Mouse (Mus musculus) hindbrain, embryonic 14.5 days (tissue): ENCODE data around the gene Map4. TPM values are rescaled to one million over a fixed set of nuclear protein-coding genes. Genes with fewer than 3 reads are reported as not detected.

Source experiments
- ATAC-seq: fragments of 200-750 bp; cut with Nextera tagmentation; 2 replicates; pipeline ENCODE4 v1.8.0; 2017; ENCODE audit warnings: moderate number of reproducible peaks, mild to moderate bottlenecking, moderate TSS enrichment, moderate library complexity; ENCODE audit not compliant: low FRiP score
- DNase-seq: peaks from one replicate; pipeline ENCODE4 v3.0.0-alpha.2; 2015; ENCODE audit warnings: low spot score
- H3K27ac ChIP-seq: fragments of 300-500 bp; sonication (generic); 2 replicates; pipeline ENCODE4 v1.5.1; 2014; ENCODE audit warnings: mild to moderate bottlenecking, moderate library complexity
- H3K27me3 ChIP-seq: fragments of 300-500 bp; sonication (generic); 2 replicates; pipeline ENCODE4 v1.6.1; 2014; ENCODE audit warnings: mild to moderate bottlenecking, low read length, mixed read lengths; ENCODE audit not compliant: control insufficient read depth, insufficient read depth
- H3K36me3 ChIP-seq: fragments of 300-500 bp; sonication (generic); replicated peaks from 2 replicates; pipeline ENCODE4 v1.6.1; 2014; ENCODE audit not compliant: control insufficient read depth, insufficient read depth
- H3K4me1 ChIP-seq: fragments of 300-500 bp; sonication (generic); replicated peaks from 2 replicates; pipeline ENCODE4 v1.6.1; 2014; ENCODE audit warnings: antibody characterized with exemption, low read length, mixed read lengths; ENCODE audit not compliant: control insufficient read depth, insufficient read depth
- H3K4me2 ChIP-seq: fragments of 300-500 bp; sonication (generic); replicated peaks from 2 replicates; pipeline ENCODE4 v1.6.1; 2014; ENCODE audit warnings: mild to moderate bottlenecking, moderate library complexity
- H3K4me3 ChIP-seq: fragments of 300-500 bp; sonication (generic); replicated peaks from 2 replicates; pipeline ENCODE4 v1.5.1; 2014; ENCODE audit warnings: mild to moderate bottlenecking, low read length
- H3K9ac ChIP-seq: fragments of 300-500 bp; sonication (generic); 2 replicates; pipeline ENCODE4 v1.6.1; 2014
- H3K9me3 ChIP-seq: fragments of 300-500 bp; sonication (generic); 2 replicates; pipeline ENCODE4 v1.6.1; 2016; ENCODE audit warnings: low read length; ENCODE audit not compliant: control insufficient read depth
- WGBS: fragments of 180-500 bp; shearing (Covaris S2); extraction: QIAGEN DNeasy Blood & Tissue Kit; methylation state at CpG from one replicate; pipeline ENCODE4 v1.1.7; 2014; 5-methylcytosine and 5-hydroxymethylcytosine counted together
- polyA plus RNA-seq: library from polyadenylated mRNA; unstranded; fragments of >200 nt; fragmentation: Nextera tagmentation; extraction: Ambion mirVana; gene quantifications from 2 replicates; pipeline ENCODE4 v1.2.1, GENCODE M21; 2014

The Map4 gene
- polyA plus RNA-seq, 1 experiment from 2014 or later: 189 TPM

DNA sequence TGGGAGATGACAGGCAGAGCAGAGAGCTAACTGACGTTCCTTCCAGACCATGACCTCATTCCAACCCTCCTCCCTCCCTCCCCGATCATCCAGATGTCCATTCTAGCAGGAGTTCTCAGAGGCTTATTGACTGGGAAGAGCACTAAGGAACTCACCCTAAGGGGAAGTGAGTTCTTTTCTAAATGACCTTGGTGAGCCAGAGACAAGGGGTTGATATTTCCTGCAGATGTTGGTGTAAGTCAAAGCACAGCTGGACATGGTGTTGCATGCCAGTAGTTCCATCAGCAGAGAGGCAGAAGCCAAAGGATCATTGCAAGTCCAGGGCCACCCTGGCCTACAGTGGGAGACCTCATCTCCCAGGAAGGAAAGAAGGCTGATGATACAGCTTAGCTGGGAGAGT, 33.2 kb upstream of the Map4 start:
- Histone ChIP-seq H3K4me1 (no peaks in the 10 kb centered on the region; the same call in 1 of the 2 replicates), H3K27me3 (no peaks in the 10 kb centered on the region), H3K4me2 (no peak overlapping the region), H3K9me3 (no peaks in the 10 kb centered on the region), H3K27ac (no peak overlapping the region), H3K36me3 (peaks cover 16% of the 10 kb centered on the region), H3K4me3 (no peak overlapping the region), H3K9ac (no peak overlapping the region)
- DNase-seq (no peak), ATAC-seq (no peak)
- 54% methylated on average over 2 of the region's 2 CpGs for WGBS

DNA sequence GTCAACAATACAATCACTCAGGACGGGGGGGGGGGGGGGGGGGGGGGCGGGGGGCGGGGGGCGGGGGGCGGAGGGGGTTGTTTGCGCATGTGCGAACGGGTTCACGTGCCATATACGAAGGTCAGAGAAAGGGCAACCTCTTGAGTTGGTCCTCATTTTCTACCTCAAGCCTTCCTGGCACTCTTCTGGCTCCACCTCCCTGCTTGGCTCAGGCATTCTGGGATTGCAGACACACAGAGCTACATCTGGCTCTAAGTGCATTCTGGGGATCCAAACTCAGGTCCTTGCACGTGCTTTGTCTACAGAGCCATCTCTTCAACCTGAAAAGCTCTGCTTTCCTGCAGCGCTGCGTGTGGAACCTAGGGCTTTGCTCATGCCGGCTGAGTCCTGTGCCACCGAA, 31.9 kb upstream of the Map4 start:
- Histone ChIP-seq H3K4me2 (no peak overlapping the region), H3K27me3 (no peaks in the 10 kb centered on the region), H3K36me3 (0 out of 2 replicates have a peak, but pooled peaks cover 5% of the 10 kb centered on the region), H3K9me3 (no peaks in the 10 kb centered on the region), H3K9ac (no peak overlapping the region), H3K4me1 (no peaks in the 10 kb centered on the region; the same call in 1 of the 2 replicates), H3K27ac (no peak overlapping the region), H3K4me3 (no peak overlapping the region)
- DNase-seq (no peak), ATAC-seq (no peak)
- 66% methylated on average over 12 of the region's 15 CpGs for WGBS

DNA sequence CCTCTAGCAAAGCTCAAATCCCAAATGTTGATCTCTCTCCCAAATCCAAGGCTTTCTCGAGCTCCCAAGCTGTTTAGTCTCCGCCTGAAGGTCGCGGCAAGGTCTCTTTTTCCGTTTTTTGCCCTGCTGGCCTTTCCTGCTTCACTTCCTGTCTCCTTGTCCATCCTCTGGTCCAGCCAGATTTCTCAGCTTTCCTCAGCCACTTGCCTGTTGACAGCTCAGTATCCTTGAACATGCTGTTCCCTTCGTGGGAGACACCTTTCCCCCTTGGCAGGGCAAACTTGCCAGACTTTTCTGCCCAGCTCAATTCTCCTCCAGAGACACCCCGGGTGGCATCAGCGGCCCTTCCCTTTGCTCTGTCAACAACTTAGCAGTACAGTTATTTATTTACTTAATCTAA, 31.5 kb upstream of the Map4 start:
- no peak overlapping the region for H3K4me3 ChIP-seq
- WGBS: 76% methylated on average over 8 of the region's 8 CpGs
- H3K4me1 ChIP-seq: no peaks in the 10 kb centered on the region; the same call in 1 of the 2 replicates
- no peak overlapping the region for H3K4me2 ChIP-seq
- H3K9ac ChIP-seq: no peak overlapping the region
- no peaks in the 10 kb centered on the region for H3K27me3 ChIP-seq
- DNase-seq (no peak), ATAC-seq (no peak)
- H3K27ac ChIP-seq: no peak overlapping the region
- H3K9me3 ChIP-seq: no peaks in the 10 kb centered on the region
- H3K36me3 ChIP-seq: 0 out of 2 replicates have a peak, but pooled peaks cover 5% of the 10 kb centered on the region

GRCm38 (mm10) chr9:109900604-109901003, 30.7 kb upstream of the Map4 start:
- Histone ChIP-seq H3K9ac (no peak overlapping the region), H3K4me2 (no peak overlapping the region), H3K4me3 (no peak overlapping the region), H3K9me3 (no peaks in the 10 kb centered on the region), H3K36me3 (0 out of 2 replicates have a peak, but pooled peaks cover 5% of the 10 kb centered on the region), H3K27ac (no peak overlapping the region), H3K27me3 (no peaks in the 10 kb centered on the region), H3K4me1 (no peaks in the 10 kb centered on the region)
- DNase-seq (no peak), ATAC-seq (no peak)
- WGBS: 87% methylated on average over 3 of the region's 3 CpGs

DNA sequence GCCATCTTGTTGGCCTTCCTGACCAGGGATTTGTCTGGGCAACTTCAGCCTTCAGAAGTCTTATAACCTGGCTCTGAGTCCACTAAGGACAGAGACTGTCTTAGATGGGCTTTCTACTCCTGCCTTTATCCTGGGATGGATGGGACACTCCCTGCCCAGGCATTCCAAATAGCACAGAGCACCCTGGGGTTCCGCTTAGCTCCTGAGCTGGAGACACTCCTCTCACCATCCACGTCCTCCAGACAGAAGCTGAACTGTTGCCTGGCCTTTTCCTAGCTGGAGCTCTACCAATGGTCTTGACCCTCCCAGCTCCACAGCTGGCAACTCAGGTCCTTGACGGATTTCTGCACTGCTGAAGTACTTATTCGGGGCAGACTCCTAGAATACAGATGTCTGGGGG, 29.0 kb upstream of the Map4 start:
- Histone ChIP-seq H3K36me3 (no peaks in the 10 kb centered on the region), H3K9ac (no peak overlapping the region), H3K4me3 (no peak overlapping the region), H3K27ac (no peak overlapping the region), H3K27me3 (no peaks in the 10 kb centered on the region), H3K9me3 (no peaks in the 10 kb centered on the region), H3K4me2 (no peak overlapping the region), H3K4me1 (no peaks in the 10 kb centered on the region)
- 69% methylated on average over 4 of the region's 4 CpGs for WGBS
- no peak for DNase-seq
- no peak for ATAC-seq

GRCm38 (mm10) chr9:109902740-109903139, 28.5 kb upstream of the Map4 start:
- no peak overlapping the region for H3K4me3 ChIP-seq
- no peak for ATAC-seq
- H3K4me1 ChIP-seq: no peaks in the 10 kb centered on the region
- no peaks in the 10 kb centered on the region for H3K36me3 ChIP-seq
- no peaks in the 10 kb centered on the region for H3K9me3 ChIP-seq
- DNase-seq: no peak
- WGBS: 66% methylated on average over 5 of the region's 5 CpGs
- H3K4me2 ChIP-seq: no peak overlapping the region
- no peak overlapping the region for H3K27ac ChIP-seq
- H3K27me3 ChIP-seq: no peaks in the 10 kb centered on the region
- H3K9ac ChIP-seq: no peak overlapping the region

GRCm38 (mm10) chr9:109907300-109907699, 24.0 kb upstream of the Map4 start:
- Histone ChIP-seq H3K27me3 (no peaks in the 10 kb centered on the region), H3K4me3 (no peak overlapping the region), H3K9me3 (no peaks in the 10 kb centered on the region), H3K27ac (no peak overlapping the region), H3K9ac (no peak overlapping the region), H3K4me1 (no peaks in the 10 kb centered on the region), H3K36me3 (no peaks in the 10 kb centered on the region), H3K4me2 (no peak overlapping the region)
- DNase-seq (no peak), ATAC-seq (no peak)
- WGBS: 60% methylated on average over 8 of the region's 8 CpGs

DNA sequence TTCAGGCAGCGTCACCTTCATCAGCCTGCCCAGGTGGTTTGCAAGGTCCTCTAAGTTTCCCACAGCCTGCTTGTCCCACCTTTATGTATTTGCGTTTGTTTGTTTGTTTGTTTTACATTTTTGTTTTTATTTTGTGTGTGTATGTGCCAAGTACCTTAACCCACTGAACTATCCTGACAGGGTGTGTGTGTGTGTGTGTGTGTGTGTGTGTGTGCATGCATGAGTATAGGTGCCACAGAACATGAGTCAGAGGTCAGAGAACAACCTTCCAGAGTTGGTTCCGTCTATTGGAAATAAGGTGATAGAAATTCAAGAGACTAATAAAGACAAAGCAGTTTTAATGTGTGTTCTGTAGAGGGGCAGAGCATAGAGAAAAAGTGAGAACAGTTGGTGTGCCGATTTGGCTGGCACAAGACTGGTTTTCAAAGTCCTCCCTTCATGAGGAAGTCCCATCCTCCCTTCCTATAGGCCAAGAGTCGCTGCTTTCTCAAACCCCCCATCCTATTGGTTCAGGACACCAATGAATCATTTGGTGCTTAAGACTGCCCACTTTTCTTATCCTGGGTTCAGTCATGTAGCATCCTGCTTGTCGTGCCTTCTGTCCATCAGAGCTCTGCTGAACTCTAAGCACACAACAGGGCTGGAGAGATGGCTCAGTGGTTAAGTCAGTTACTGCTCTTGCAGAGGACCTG, 23.3 kb upstream of the Map4 start:
- DNase-seq: no peak

DNA sequence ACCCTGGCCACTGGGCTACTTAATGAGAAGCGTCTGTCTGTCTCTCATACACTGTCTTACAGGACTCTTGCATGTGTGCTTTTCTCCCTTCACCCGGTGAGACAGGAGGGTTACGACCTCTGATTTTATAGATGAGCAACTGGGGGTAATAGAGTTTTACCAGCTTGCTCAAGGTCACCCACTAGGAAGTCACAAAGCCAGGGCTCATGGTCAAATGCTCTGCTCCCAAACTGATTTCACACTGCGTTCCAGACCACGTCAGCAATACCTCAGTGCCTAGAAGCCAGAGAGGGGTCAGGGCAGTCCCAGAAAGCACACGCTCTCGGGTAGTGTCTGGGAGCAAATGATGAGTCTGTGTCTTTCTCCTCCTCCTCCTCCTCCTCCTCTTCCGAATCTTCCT, 22.2 kb upstream of the Map4 start:
- Histone ChIP-seq H3K9ac (no peak overlapping the region), H3K4me2 (no peak overlapping the region)

More for the DNA sequence above, 23.3 kb upstream of the Map4 start:
- Histone ChIP-seq H3K4me1 (no peaks in the 10 kb centered on the region), H3K27me3 (no peaks in the 10 kb centered on the region), H3K27ac (no peak overlapping the region), H3K36me3 (no peaks in the 10 kb centered on the region), H3K4me3 (no peak overlapping the region), H3K9me3 (no peaks in the 10 kb centered on the region), H3K4me2 (no peak overlapping the region), H3K9ac (no peak overlapping the region)
- no peak for ATAC-seq
- WGBS: 79% methylated on average over 6 of the region's 6 CpGs

GRCm38 (mm10) chr9:109909926-109910325, 21.3 kb upstream of the Map4 start:
- Histone ChIP-seq H3K4me2 (no peak overlapping the region), H3K4me3 (no peak overlapping the region), H3K36me3 (no peaks in the 10 kb centered on the region), H3K4me1 (no peaks in the 10 kb centered on the region), H3K27ac (no peak overlapping the region), H3K9ac (no peak overlapping the region), H3K27me3 (no peaks in the 10 kb centered on the region), H3K9me3 (no peaks in the 10 kb centered on the region)
- WGBS: 94% methylated on average over 4 of the region's 4 CpGs
- DNase-seq: no peak
- no peak for ATAC-seq

More for the DNA sequence above, 22.2 kb upstream of the Map4 start:
- no peaks in the 10 kb centered on the region for H3K4me1 ChIP-seq
- no peaks in the 10 kb centered on the region for H3K27me3 ChIP-seq
- ATAC-seq (no peak), DNase-seq (no peak)
- H3K9me3 ChIP-seq: no peaks in the 10 kb centered on the region
- no peaks in the 10 kb centered on the region for H3K36me3 ChIP-seq
- no peak overlapping the region for H3K4me3 ChIP-seq
- H3K27ac ChIP-seq: no peak overlapping the region
- WGBS: 69% methylated on average over 8 of the region's 8 CpGs
